Mouse (Mus musculus) neutrophil, adult 5-6 weeks (primary cell): ENCODE measurements at regions not wholly inside any gene's neighbourhood (a gene's known extent, or its start where the extent isn't known, plus 50 kb on each side); places are given as distances from the start of the nearest gene placed in this dataset.
"Not testable (repeated sequence)": the region's sequence is repeated elsewhere in the genome, so short reads cannot be mapped to it uniquely, and the experiment has no call there.

ENCODE experiments used
- ATAC-seq: fragments of 151-379, 151-347 bp; 2 replicates; pipeline ENCODE4 v1.8.0; 2017; ENCODE audit warnings: mild to moderate bottlenecking, moderate TSS enrichment; ENCODE audit not compliant: insufficient number of reproducible peaks, poor library complexity, low FRiP score, severe bottlenecking; ENCODE audit errors: extremely low read depth

DNA sequence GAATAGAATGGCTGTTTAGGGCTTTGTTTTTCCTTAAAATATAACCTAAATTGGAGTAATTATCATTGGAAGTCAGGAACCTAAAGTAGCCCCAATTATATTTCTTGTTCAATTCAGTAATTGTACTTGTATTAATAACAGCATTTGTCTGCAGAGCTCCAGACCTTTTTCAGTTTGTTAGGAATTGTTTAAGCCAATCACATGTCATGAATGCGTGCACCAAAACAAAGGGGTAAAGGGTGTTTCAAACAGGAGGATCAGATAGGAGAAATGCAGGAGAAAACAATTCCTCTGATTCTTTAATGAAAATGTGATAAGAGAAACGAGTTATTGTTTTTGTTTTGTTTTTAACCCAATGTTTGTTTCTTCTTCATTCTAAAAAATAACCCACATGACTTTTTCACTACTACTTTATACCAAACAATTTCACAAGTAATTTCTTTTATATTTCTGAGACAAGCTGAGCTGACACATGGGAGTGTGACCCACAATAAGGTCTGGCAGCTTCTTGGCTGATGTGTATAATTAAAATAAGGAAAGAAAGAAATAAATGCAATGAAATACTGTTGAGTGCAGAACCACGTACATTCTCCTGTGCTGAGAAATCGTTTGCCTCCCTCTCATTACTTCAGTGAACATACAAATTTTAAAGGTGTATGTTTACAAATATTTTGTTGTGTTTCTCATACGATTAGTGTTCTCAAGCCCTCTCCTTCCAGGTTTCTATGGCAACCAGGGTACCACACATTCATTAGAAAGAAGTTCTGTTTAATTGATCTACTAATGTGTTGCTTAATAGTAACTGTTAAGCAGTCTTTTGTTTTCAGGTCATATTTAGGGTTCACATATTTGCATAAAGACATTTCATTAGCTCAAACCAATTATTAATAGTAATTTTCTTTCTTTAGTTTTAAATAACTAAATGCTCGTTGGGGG is 397.7 kb downstream of the Isl1 start:
- no peak for ATAC-seq

DNA sequence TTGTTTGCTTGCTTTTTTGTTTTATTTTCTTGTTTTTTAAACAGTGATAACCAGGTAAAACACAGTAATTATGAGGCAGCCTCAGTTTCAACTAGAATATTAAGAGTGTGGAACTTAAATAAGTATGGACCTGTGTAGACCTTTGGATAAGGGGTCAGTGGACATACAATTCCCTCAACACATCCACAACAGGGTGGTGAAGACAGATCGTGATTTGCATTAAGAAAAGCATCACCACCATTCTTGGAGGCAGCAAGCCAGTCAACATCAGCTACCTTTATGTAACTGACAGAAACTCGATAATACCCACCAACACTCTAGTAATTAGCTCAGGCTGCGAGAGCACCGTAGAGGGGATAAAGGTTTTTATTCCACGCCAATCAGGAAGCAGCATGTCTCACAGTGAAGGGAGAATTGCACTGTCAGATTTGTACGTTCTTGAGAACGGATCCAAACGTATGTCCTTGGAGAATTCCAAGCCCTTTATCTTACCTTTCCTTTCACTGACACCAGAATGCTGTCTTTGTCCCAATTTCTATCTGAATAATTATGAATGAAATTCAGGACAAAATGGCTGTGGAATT is 398.5 kb downstream of the Isl1 start:
- ATAC-seq = no peak

- no peak for ATAC-seq
Measured at GRCm38 (mm10) chr13:115880616-115881015, 428.9 kb downstream of the Isl1 start.

GRCm38 (mm10) chr13:115860480-115860879 is 449.0 kb downstream of the Isl1 start:
- no peak for ATAC-seq

- ATAC-seq = no peak
Measured at GRCm38 (mm10) chr13:115856632-115857031, 452.9 kb downstream of the Isl1 start.

DNA sequence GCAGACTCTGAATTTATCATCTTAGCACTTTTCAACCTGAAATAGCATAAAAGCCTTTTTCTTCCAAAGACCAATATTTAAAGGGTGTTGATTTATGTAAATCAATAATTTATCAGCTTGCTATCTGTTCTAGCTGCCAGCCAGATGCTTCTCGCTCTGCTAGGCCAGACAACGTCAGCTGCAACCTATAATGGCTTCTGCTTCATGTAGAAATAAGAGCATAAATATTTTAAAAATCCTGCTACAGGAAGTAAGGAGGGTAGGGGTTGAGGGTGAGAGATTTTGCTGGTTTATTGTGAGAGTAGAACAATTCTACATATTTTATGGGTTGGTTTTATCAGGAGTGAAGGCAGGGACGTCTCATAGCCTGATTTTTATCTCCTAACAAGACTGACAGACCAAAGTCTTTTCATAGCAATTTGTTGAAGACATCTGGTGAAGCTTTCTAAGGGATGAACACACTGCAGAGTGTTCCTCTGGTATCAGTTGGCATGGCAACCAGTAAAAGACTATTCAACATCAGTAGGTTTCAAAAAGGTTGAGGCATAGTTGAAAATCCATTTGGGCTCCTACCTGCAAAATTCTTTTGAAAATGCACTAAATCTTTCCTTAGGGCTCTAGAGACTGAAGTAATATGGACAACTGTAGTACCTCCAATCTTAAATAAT is 456.7 kb downstream of the Isl1 start:
- ATAC-seq = no peak

DNA sequence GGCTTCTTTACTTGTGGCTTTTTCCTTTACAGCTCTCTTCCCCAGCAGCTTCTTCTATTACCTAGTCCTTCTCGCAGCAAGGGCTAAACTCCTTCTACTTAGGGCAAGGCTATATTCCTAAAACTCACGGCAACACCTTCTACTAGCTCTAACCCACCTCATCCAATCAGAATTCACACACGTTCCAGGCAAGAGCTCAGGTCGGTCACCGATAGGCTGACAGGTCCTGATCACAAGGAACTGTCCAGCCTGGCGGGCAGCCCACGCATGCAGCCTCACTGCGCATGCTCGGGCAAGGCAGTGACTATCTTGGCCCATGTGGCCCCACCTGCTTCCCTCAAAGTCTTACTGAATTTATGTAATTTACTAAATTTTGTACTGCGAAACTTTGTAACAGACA is 466.4 kb downstream of the Isl1 start:
- ATAC-seq = no peak

- ATAC-seq = no peak
Measured at GRCm38 (mm10) chr13:115836203-115836768, 473.2 kb downstream of the Isl1 start.

DNA sequence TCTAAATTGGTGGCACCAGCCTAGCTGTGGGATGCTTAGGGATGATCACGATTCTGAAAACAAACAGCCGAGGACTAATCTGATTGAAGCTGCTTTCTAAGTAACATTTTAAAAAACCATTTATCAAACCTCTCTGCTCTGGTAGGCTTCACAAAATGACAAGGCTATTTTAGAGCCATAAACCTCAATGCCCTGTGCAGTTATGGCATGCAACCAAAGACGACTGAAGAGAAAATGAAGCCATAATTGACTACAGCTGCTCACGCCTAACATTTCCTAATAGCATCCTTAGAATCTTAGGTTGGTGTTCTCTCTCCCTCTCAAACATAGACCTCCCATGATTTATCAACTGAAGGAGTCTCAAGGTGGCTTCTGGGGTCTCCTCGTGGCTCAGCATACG is 484.3 kb downstream of the Isl1 start:
- ATAC-seq = no peak

GRCm38 (mm10) chr13:115822527-115822926 is 487.0 kb downstream of the Isl1 start:
- ATAC-seq = no peak

DNA sequence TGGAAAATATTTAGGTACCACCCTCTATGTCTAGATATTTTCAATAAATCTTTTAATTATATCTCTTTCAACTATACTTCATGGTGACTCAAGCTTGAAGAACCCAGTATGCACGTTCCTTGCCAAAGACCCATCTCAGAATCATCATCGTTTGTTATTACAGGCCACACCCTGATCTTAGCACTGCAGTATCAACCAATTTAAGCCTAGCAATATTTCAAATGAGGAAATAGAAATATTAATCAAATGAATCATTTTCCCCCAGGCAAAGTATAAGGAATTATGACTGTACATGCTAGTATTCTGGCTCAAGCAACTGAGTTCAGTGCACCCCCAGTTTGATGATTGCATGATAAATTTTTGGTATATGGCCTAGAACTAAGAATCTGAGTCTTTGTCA is 495.3 kb downstream of the Isl1 start:
- ATAC-seq = no peak

- ATAC-seq = no peak
Measured at GRCm38 (mm10) chr13:115799294-115799693, 510.2 kb downstream of the Isl1 start.

DNA sequence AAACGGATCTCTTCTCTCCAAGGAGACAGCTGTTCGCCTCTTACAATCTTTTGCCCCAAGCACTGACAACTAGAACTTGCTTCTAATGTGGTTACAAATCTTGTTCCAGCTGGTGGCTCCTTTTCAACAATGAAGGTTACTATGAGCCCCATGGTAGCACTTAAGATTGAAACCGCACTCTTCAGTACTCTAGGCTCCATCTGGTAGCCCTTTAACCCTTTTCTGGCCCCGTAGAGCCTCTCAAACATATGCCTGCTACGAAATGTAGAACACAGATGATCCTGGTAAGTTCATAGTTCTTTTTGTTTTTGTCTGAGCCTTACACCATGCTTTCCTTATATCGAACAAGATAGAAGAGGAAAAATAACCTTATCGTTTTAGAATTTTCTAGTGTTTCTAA is 558.2 kb downstream of the Isl1 start:
- no peak for ATAC-seq

DNA sequence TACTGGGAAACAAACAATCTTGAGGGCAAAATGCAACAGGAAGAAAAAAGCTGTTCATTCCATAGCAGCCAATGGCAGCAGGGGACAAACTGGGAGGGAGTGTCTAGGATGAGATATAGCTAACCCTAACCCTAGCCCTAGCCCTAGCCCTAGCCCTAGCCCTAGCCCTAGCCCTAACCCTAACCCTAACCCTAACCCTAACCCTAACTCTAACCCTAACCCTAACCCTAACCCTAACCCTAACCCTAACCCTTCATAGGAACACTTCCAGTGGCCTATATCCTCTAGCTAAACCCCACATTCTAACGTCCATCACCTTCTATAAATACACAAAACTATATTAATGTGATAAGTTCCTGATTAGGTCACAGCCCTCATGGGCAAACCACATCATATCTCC is 567.4 kb downstream of the Isl1 start:
- not testable (repeated sequence) for ATAC-seq

DNA sequence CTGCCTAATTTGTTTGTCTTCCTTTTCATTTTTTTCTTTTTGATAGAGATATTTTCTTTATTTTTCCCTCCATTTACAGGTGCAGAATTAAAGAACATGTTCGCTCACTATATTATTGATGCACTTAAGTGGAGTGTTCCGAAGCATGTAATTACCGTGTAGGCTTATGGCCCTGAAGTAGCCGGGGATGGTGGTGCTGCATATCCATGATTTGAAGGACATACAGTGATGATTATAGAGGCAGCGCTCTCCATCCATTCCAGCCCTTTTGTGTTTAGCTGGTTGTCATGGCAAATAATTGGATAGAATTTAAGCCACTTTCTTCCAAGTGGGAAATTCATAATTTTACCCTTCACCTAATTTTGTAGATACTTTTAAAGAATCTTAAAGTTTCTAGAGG is 581.5 kb downstream of the Isl1 start:
- ATAC-seq = no peak

- ATAC-seq = no peak
Measured at GRCm38 (mm10) chr13:115725356-115725952, 584.0 kb downstream of the Isl1 start.

GRCm38 (mm10) chr13:115719276-115719675 is 590.2 kb downstream of the Isl1 start:
- no peak for ATAC-seq

DNA sequence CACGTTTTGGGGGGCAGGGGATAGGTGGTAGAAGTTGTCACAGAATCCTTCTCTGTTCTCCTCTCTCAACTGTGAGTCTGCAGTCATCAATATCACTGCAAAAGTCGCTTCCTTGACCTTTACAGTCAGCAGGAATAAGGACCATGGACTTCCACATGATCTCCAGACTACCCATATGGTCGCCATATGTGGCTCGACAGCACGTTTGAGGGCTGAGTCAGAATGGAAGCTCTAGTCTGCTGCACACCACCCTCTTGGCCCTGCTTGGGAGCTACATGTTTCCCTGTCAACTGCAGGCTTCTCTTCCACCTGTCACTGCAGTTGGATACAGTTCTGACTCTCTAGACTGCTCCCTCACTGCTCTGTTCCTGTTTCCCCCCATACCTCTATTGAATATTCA is 590.6 kb downstream of the Isl1 start:
- no peak for ATAC-seq

- ATAC-seq = no peak
Measured at GRCm38 (mm10) chr13:115696197-115696596, 594.4 kb upstream of the Itga1 start.
